Mouse (Mus musculus): ENCODE results near the gene Gpr152.
A peak's percentile ranks its signal among the peaks of the same experiment; 100 is the strongest.

Gene Gpr152

DNA sequence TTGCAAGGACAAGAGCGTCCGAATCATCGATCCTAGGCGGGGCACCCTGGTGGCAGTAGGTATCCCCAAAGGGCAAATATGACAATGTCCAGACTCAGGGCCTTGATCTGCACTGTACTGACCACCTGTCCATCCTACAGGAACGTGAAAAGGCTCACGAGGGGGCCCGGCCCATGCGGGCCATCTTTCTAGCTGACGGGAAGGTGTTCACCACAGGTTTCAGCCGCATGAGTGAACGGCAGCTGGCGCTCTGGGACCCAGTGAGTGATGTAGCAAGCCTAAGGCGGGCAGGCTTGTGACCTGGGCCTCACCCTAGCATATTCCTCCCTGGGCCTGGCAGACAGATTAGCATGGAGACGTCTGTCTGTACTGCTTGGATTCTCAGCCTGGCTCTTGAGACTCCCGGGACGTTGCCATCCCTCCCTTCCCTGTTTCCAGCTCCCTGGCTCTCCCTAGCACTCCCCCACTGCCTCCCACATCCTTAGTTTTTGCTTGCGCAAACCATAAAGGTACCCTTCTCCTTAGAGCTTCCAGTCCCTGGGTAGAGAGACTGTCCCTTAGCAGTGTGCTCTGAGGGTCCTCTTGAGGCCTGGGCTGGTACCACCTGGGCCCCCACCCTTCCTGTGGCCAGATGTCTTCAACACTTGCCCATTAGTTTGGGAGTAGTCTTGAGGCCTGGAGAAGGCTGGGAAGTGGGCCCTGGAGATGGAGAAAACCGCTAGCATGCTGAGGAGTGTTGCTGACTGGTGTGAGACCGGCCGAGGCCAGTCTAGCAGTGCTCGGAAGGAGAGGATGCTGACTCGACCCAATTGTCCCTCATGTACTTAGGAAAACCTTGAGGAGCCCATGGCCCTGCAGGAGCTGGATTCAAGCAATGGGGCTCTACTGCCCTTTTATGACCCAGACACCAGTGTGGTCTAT is 11.2 kb downstream of the Gpr152 start:
- DNase-seq (ENCODE audit: low read depth, low spot score): no peak

- DNase-seq (ENCODE audit: low read depth, low spot score): no peak
Observed at GRCm38 (mm10) chr19:4151488-4151860, 11.9 kb downstream of the Gpr152 start.

DNA sequence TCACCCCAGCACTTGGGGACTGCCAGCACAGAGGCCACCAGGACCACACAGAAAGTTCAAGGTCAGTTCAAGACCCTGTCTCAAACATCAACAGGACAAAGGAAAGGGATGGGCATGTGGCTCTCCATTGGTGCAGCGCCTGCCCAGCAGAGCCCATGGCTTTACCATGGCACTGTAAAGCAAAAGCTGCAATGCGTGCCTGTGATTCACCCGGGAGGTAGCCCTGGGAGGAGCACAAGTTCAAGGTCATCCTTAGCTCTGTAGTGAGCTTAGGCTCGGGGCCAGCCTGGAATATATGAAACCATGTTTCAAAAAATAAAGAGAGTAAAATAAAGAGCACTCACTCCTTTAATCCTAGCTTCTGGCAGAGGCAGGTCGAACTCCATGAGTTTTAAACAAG is 12.3 kb downstream of the Gpr152 start:
- DNase-seq (ENCODE audit: low read depth, low spot score): no peak

DNA sequence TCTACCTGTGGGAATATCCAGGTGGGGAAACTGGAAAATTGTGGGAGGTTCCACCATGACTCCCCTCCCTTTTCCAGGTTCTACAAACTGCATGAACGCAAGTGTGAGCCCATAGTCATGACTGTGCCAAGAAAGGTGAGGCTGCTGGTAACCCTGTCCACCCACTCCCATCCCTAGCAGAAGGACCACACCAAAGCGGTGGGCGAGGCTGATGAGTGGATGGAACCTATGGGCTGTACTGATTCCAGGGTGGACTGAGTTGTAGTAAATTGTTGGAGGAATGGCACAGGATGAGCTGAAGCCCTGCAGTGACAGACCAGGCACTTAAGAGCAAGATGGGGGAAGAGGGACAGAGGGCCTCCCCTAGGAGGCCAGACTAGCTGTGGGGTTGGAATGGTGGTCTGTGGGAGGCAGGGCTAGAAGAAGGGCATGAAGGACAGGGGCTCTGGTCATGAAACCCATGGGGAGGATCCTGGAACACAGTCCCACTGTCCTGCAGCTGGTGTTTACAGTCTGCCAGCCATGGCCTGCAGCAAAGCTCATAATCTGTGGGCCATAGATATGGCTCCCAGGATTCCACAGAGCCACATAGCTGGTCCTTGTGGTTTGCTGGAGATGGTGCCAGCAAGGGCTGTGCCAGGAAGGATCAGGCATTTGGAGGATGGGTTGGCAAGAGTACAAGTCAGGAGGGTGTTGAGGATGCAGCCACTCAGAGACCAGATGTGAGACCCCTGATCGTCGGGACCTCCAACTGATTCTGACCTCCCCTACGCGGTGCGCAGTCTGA is 13.1 kb downstream of the Gpr152 start:
- DNase-seq (ENCODE audit: low read depth, low spot score): no peak

DNA sequence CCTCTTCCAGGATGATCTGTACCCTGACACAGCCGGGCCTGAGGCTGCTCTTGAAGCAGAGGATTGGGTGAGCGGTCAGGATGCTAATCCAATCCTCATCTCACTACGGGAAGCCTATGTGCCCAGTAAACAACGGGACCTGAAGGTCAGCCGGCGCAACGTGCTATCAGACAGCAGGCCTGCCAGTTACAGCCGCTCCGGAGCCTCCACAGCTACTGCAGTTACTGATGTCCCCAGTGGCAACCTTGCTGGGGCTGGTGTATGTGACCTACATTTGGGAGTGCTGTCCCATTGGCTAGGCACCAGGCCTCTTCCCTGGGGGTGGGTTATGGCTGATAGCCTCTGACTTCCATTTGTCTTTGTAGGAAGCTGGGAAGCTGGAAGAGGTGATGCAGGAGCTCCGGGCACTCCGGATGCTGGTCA is 13.7 kb downstream of the Gpr152 start, which contains the start of gene Ptprcap:
Gene Ptprcap, plus strand, starts transcription at position 373 of the 423 bp plus-strand sequence.
- peak; percentile 61 for DNase-seq (ENCODE audit: low read depth, low spot score)

DNA sequence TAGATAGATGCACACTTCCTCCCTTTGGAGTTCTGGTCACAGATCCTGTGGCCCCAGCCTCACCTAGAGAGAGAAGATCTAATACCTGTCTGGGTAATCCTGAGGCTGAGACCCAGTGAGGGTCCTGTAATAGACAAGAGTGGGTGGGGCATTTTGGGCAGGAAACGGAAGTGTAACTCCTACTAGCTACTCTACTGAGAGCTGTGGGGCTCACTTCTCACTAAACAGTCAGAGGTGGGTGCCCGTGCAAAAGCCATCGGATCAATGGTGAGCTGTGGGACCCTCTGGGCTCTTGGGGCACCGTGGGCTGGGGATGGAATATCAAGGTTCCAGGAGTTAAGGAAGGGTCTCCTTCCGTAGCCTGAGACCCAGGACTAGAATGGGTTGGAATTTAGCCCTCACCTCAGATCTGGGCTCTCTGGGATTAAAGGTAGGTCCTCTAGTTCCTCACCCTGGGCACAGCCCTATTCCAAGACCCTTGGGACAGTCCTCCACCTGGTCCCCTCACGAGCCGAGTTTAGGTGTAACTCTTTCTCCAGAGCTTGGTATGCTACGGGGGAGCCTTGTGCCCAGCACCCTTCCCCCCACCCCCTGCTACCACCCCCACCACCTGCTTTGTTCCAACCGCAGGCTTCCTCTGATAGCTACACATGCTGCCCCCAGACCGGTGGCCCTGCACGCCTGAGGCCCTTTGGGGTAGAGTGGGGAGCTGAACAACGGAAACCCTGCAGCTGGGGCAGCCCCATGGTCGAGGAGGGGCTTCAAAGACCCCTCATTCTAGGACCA is 15.0 kb downstream of the Gpr152 start:
- DNase-seq (ENCODE audit: low read depth, low spot score): no peak

GRCm38 (mm10) chr19:4155223-4156072 is 15.9 kb downstream of the Gpr152 start:
- DNase-seq (ENCODE audit: low read depth, low spot score): no peak

DNA sequence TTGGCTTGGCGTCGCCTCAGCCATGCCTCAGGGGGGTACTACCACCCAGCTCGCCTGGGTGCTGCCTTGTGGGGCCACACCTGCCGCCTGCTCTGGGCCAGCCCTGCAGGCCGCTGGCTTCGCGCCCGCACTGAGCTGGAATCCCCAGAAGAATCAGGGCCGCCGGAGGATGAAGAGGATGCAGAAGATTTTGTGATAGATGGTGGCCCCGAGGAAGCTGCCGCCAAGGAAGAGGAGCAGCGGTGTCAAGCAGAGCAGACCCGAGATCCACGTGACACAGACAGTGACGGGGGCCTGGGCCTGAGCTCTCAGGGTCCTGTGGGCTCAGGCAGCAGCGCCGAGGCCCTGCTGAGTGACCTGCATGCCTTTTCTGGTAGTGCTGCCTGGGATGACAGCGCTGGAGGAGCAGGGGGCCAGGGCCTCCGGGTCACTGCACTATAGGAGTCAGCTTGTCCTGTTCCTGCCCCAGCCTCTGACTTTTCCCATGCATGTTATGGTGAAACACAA is 16.5 kb downstream of the Gpr152 start:
- no peak for DNase-seq (ENCODE audit: low read depth, low spot score)

GRCm38 (mm10) chr19:4156771-4157170 is 17.2 kb downstream of the Gpr152 start:
- no peak for DNase-seq (ENCODE audit: low read depth, low spot score)

DNA sequence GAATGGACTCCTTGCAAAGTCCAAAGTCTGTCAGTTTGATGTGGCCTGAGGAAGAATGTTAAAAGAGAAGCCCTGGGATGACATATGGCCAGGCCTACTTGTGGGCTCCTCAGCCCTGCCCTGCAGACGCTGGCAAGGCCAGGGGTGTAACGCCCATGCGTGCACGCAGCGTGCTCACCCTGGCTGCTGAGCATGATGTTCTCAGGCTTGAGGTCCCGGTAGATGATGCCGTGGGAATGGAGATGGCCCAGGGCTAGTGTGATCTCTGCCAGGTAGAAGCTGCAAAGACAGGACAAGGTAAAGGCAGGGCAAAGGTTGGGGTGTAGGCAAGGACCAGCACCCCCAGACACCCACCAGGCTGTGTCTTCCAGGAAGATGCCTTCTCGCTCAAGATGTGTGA is 19.5 kb downstream of the Gpr152 start:
- no peak for DNase-seq (ENCODE audit: low read depth, low spot score)

DNA sequence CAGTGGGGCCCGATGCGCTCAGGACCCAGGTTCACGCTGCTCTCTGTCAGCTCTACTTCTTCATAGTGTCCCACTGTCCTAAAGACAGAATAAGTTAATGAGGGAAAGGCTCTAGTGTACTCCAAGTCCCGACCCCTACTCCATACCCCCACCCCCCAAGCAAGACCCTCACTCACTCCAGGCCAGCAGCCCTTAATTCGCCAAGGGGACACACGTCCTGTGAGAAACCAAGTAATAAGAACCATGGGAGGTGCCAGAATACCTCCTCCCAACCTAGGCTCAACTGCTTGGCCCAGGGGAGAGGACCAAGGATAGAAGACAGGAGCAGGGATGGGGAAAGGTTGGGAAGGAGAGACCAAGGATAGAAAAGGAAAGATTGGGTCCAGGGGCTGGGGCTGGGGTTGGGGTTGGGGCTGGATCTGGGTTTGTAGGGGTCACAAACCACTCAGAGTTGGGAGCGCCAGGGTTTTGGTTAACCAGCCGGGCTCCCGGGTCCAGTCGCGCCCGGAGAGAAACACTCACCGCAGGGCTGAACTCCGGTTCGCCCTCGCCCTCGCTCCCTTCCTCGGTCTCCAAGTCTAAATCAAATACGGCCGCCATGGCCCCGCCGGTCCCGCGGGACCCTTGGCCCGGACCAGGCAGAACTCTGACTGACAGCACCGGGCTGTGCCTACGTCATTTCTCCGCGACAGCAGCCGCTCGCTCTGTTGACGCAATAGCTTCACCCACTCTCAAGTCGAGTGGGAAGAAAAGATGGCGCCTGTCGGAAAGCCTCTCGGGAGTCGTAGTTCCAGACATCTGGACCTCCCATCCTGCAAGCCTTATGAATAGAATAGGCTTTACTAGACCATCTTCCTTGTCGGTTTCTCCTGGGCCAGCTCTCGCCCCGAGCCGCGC is 23.3 kb downstream of the Gpr152 start, which contains the start of gene Rps6kb2:
Gene Rps6kb2, minus strand, starts transcription at position 709 of the 897 bp plus-strand sequence.
- peak; percentile 88 for DNase-seq (ENCODE audit: low read depth, low spot score)

GRCm38 (mm10) chr19:4163543-4163887 is 23.9 kb downstream of the Gpr152 start:
- no peak for DNase-seq (ENCODE audit: low read depth, low spot score)

DNA sequence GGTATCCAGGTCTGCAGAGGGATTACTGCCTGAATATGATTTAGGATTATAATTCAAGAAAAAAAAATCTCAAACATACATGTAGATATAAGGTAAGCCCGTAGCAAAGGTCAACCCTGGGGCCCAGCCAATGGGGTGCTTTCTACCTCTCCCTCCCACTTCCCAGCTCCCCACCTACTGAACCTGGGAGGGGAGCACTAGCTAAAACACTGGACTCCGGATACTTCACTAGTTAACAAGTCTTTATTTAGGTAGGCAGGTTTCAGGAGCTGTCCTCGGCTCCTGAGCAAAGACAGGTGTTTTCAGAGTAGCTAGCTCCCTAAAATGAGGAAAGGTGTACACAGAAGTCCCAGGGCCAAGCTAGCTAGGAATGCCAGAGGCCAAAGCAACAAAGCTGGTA is 24.5 kb downstream of the Gpr152 start:
- no peak for DNase-seq (ENCODE audit: low read depth, low spot score)

DNA sequence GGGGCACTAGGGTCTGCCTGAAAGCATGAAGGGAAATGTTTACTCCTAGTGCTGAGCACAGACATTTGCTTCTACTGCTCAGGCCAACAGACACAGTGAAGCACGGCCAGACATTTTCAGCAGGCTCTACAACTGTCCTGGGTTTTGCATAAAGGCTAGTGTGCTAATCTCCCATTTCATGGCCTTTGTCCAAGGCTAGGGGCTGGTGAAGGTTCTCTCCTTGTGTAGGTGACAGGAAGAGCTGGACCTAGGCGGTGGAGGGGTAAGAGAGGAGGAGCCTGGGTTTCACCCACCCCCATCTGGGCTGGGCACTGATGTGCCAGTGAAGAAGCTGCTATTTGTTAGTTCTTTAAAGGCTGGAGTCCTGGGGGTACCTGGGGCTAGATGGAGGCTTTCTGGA is 25.1 kb downstream of the Gpr152 start:
- no peak for DNase-seq (ENCODE audit: low read depth, low spot score)

GRCm38 (mm10) chr19:4166678-4167476 is 27.3 kb downstream of the Gpr152 start:
- no peak for DNase-seq (ENCODE audit: low read depth, low spot score)

- peak; percentile 95 for DNase-seq (ENCODE audit: low read depth, low spot score)
Observed at GRCm38 (mm10) chr19:4169378-4169784, 29.8 kb downstream of the Gpr152 start.

DNA sequence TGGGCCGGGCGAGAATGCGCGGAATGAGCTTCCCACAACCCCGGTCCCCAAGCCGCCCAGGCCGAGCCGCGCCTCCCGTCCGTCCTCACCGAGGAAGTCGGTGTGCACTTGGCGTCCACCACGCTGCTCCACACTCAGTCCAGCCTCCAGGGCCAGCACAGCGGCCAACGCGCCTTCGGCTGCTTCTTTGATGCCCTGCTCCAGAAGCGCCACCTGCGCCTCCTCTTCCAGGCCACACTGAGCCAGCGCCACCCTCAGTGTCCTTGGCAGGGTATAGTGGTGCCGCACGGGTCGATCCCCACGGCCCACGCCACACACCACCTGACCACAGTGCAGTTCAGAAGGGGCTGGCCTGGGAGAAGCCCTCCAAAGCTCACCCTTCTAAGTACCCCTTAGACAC is 30.2 kb downstream of the Gpr152 start:
- no peak for DNase-seq (ENCODE audit: low read depth, low spot score)

GRCm38 (mm10) chr19:4170723-4171392 is 31.3 kb downstream of the Gpr152 start:
- DNase-seq (ENCODE audit: low read depth, low spot score): no peak

Measured in retina, adult 2 months (tissue).